Mouse (Mus musculus): ENCODE data around the gene Fam98b.

DNA sequence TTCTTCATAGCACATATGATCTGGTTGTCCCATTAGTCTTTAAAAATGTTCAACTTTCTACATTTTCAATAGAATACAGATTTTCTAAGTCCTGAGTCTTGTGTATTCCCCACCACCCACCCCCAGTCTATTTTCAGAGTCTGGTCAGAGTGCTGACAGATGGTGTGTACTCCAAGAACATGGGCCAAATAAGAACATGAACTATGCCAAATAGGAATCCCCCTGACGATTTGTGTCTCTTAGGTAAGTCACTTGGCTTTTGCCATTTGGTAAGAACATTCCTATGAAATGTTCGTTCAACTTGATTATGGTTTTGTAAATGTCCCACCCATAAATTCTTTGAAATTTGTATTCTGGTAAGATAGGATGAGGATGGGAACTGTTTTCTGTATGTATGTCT lies 59.5 kb downstream of the Fam98b start:
- TF ChIP-seq CTCF (IDR thresholded peaks at IDR 0.05; ENCODE audit: low read depth) (no peak), EP300 (optimal IDR thresholded peaks at IDR 0.05) (no peak)
